Mouse (Mus musculus): ENCODE measurements around the gene Eefsec.

GRCm38 (mm10) chr6:88207403-88208033, 238.8 kb downstream of the Eefsec start:
- no peak for TF ChIP-seq POLR2A (IDR thresholded peaks at IDR 0.05; ENCODE audit: control insufficient read depth in 1 of 2, insufficient read depth in 1 of 2, low read depth in 1 of 2, low read length in 2 of 2, poor library complexity in 1 of 2)
- no peak for TF ChIP-seq ZMIZ1 (IDR thresholded peaks at IDR 0.05; ENCODE audit: low read depth, low read length)
- TF ChIP-seq CTCF (IDR thresholded peaks at IDR 0.05 in 2 of 3, conservative IDR thresholded peaks at IDR 0.05 in 1 of 3; ENCODE audit: control insufficient read depth in 1 of 3, insufficient read depth in 1 of 3, low read depth in 2 of 3, low read length in 3 of 3, poor library complexity in 1 of 3, severe bottlenecking in 1 of 3): no peak
- TF ChIP-seq KAT2A (conservative IDR thresholded peaks at IDR 0.05; ENCODE audit: low read depth, low read length): no peak
- no peak for TF ChIP-seq MXI1 (IDR thresholded peaks at IDR 0.05; ENCODE audit: low read depth, low read length)
- TF ChIP-seq ZKSCAN1 (IDR thresholded peaks at IDR 0.05; ENCODE audit: low read depth, low read length): no peak
- TF ChIP-seq JUND (IDR thresholded peaks at IDR 0.05; ENCODE audit: low read depth, low read length): no peak
- TF ChIP-seq TBP (IDR thresholded peaks at IDR 0.05; ENCODE audit: low read depth, low read length): no peak
- no peak for TF ChIP-seq TAL1 (IDR thresholded peaks at IDR 0.05; ENCODE audit: low read length)
- no peak for TF ChIP-seq POLR2AphosphoS2 (IDR thresholded peaks at IDR 0.05; ENCODE audit: low read length)
- TF ChIP-seq RCOR1 (IDR thresholded peaks at IDR 0.05; ENCODE audit: low read depth, low read length): no peak
- TF ChIP-seq GATA1 (IDR thresholded peaks at IDR 0.05; ENCODE audit: low read depth, low read length): no peak
- TF ChIP-seq RAD21 (IDR thresholded peaks at IDR 0.05; ENCODE audit: low read depth, low read length): no peak
- TF ChIP-seq NELFE (IDR thresholded peaks at IDR 0.05; ENCODE audit: low read depth, low read length): no peak
